In genomic region chr6:30408276-30408675, GRCm38 (mm10) we compare ENCODE assay signal across 19 mouse cellular contexts. TPM values are rescaled to one million over a fixed set of nuclear protein-coding genes. Genes with fewer than 3 reads are reported as not detected.
A peak's percentile ranks its signal among the peaks of the same experiment; 100 is the strongest.
DNase-seq lines count a peak whose midpoint lies in the region; ATAC-seq and TF ChIP-seq lines count a peak whose summit lies in the region.
"Had no signal": no experiment of that assay in that cellular context is flagged by ENCODE, and none has a peak within 500 bp of the region (broad histone marks: within the 10 kb centered on the region; RNA-seq: fewer than 3 reads in every experiment).

No protein-coding gene starts in this region.

- no peaks in the 10 kb centered on the region for H3K36me3 ChIP-seq in midbrain, embryonic 11.5 days (ENCODE audit: control insufficient read depth, insufficient read depth, low read length)
- no peaks in the 10 kb centered on the region for H3K36me3 ChIP-seq in midbrain, postnatal 0 days (ENCODE audit: insufficient read depth, low read length)

- no peak for ATAC-seq in midbrain, embryonic 11.5 days (ENCODE audit: low FRiP score)
- ATAC-seq in midbrain, postnatal 0 days (ENCODE audit: low FRiP score), result no peak
- ATAC-seq: activated CD4-positive, CD25-positive, alpha-beta regulatory T cell, adult 4 months; CD4-positive, CD25-positive, alpha-beta regulatory T cell, adult 4 months; Patski had no signal

- no peaks in the 10 kb centered on the region for H3K4me1 ChIP-seq in midbrain, embryonic 11.5 days (ENCODE audit: control insufficient read depth, insufficient read depth, low read length)
- H3K4me1 ChIP-seq in midbrain, postnatal 0 days (ENCODE audit: insufficient read depth, low read length), result no peaks in the 10 kb centered on the region

- no peak overlapping the region for H3K4me2 ChIP-seq in midbrain, embryonic 11.5 days
- H3K4me2 ChIP-seq in midbrain, postnatal 0 days (ENCODE audit: low read depth, low read length, poor library complexity, severe bottlenecking), result no peak overlapping the region

- H3K9me3 ChIP-seq in midbrain, embryonic 11.5 days (ENCODE audit: control insufficient read depth, low read length), result no peaks in the 10 kb centered on the region
- no peaks in the 10 kb centered on the region for H3K9me3 ChIP-seq in midbrain, postnatal 0 days (ENCODE audit: low read length)
- H3K9me3 ChIP-seq: G1E had no signal

- no peak overlapping the region for H3K4me3 ChIP-seq in midbrain, embryonic 11.5 days (ENCODE audit: low read depth, low read length)
- no peak overlapping the region for H3K4me3 ChIP-seq in midbrain, postnatal 0 days (ENCODE audit: low read depth, low read length)

- TF ChIP-seq CTCF in midbrain, postnatal 0 days (IDR thresholded peaks at IDR 0.05), result no peak

- no peak overlapping the region for H3K9ac ChIP-seq in midbrain, embryonic 11.5 days (ENCODE audit: low read length)
- H3K9ac ChIP-seq in midbrain, postnatal 0 days (replicated peaks; ENCODE audit: low read length, poor library complexity, severe bottlenecking), result no peak overlapping the region

- 86% methylated on average over 4 of the region's 4 CpGs for WGBS in midbrain, embryonic 11.5 days
- WGBS in midbrain, postnatal 0 days, result 93% methylated on average over 4 of the region's 4 CpGs

- intact Hi-C loops in heart, postnatal 25 days (cut with DNase I), result no loop called here

- H3K27ac ChIP-seq in midbrain, embryonic 11.5 days (ENCODE audit: low read depth, low read length), result no peak overlapping the region
- no peak overlapping the region for H3K27ac ChIP-seq in midbrain, postnatal 0 days (ENCODE audit: low read depth, low read length)

- no peaks in the 10 kb centered on the region for H3K27me3 ChIP-seq in midbrain, embryonic 11.5 days (ENCODE audit: control insufficient read depth, insufficient read depth, low read length)
- no peaks in the 10 kb centered on the region for H3K27me3 ChIP-seq in midbrain, postnatal 0 days (ENCODE audit: insufficient read depth, low read length)
- H3K27me3 ChIP-seq: CH12.LX, Patski had no signal

- peak; percentile 60 for DNase-seq in heart, adult 11 months
- no peak for DNase-seq in heart, postnatal 25 days (ENCODE audit: low spot score)
- peak; percentile 77 for DNase-seq in midbrain, embryonic 11.5 days (ENCODE audit: low spot score, missing footprints)
- no peak for DNase-seq in midbrain, postnatal 0 days (ENCODE audit: low spot score)
- DNase-seq: adrenal gland, adult 2 months; adrenal gland, adult 8-10 months; adrenal gland, postnatal 10 days; adrenal gland, postnatal 14 days; adrenal gland, postnatal 25 days; adrenal gland, postnatal 36 days; B cell, adult 2 months; cerebellum, adult 11 months; cerebellum, adult 11-12 months; cerebellum, adult 18-20 months had no signal

RNA-seq across cellular contexts. Expression of gene Klhdc10, which starts 6.6 kb away (rescaled TPM):
- total RNA-seq in heart, postnatal 25 days (2021), result 10 to 100 TPM; 57.3 to 60.3 TPM
- 28.3 and 28.8 TPM in 2 replicates for polyA plus RNA-seq in midbrain, embryonic 11.5 days (2014; fragmentation: Nextera tagmentation; extraction: Ambion mirVana)
- 116 and 139 TPM in 2 replicates for total RNA-seq in midbrain, postnatal 0 days (2014; rRNA removed)
- polyA plus RNA-seq in midbrain, postnatal 0 days (2015; fragmentation: Nextera tagmentation; extraction: Ambion mirVana), result 23.8 and 28.5 TPM in 2 replicates

RNA-seq across cellular contexts. Expression of gene Zc3hc1, which starts 17.4 kb away (rescaled TPM):
- total RNA-seq in heart, postnatal 25 days (2021), result 10 to 100 TPM; 15.1 to 16.1 TPM
- polyA plus RNA-seq in midbrain, embryonic 11.5 days (2014; fragmentation: Nextera tagmentation; extraction: Ambion mirVana), result 75.4 and 76.8 TPM in 2 replicates
- total RNA-seq in midbrain, postnatal 0 days (2014; rRNA removed), result 43.2 and 53.9 TPM in 2 replicates
- polyA plus RNA-seq in midbrain, postnatal 0 days (2015; fragmentation: Nextera tagmentation; extraction: Ambion mirVana), result 61.9 and 63.3 TPM in 2 replicates

Comparison
In these comparisons a context has a peak if more than half of its experiments do, and no peak if none do; other contexts are left out.
1. DNase-seq: peak in heart, adult 11 months (single experiment) and midbrain, embryonic 11.5 days (single experiment); none in heart, postnatal 25 days (single experiment) and midbrain, postnatal 0 days (single experiment).